Mouse (Mus musculus) naive thymus-derived CD4-positive, alpha-beta T cell, adult 2 months (primary cell): ENCODE data around the gene Apobec1.
"Not testable (repeated sequence)": the region's sequence is repeated elsewhere in the genome, so short reads cannot be mapped to it uniquely, and the experiment has no call there.

Experiments used
- DNase-seq: peaks from one replicate; pipeline ENCODE4 v3.0.0-alpha.2; 2011; ENCODE audit warnings: low read depth

The Apobec1 gene

GRCm38 (mm10) chr6:122560427-122560826, 41.8 kb downstream of the Apobec1 start:
- peak; percentile 90 for DNase-seq

DNA sequence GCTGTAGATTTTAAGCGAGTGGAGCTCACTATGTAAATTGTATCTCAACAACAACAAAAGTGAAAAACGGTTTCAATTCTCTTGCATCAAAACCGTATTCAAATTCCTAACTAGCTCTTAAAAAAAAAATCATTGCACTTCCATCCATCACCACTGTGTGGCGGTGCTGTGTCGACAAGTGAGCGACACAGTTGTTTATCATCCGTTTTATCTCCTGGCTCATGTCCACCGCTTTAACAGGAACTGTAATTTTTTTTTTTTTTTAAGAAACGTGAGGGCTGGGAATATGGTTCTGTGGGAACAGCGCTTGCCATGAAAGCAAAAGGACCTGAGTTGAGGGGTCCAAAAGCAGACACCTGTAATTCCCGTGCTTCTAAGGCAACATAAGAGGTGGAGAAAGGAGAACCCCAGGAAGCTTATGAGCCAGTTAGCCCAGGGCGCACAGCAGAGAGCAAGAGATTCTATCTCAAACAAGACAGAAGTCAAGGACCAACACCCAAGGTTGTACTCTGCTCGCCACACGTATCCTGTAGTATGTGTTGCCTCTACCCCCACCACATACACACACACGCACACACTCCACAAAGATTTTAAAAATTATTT, 45.2 kb downstream of the Apobec1 start:
- peak; percentile 82 for DNase-seq

DNA sequence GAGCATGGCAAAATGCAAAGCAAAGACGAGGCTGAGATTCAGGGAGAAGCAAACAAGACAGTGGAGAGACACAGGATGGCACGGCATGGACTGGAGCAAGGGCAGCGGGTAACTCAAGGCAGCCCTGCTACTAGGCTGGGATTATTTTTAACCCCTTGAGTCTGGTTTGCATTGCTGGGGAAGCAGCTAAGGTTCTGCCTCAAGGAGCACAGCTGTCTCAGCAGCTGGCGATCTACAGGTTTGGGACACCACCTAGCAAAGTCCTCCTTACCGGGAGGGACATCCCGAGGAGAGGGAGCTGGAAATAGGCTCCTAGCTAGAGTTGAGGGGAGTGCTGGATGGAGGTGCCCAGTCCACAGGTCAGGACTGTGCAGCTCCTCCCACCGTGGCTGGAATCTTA, 47.0 kb downstream of the Apobec1 start:
- no peak for DNase-seq

GRCm38 (mm10) chr6:122554102-122554501, 48.1 kb downstream of the Apobec1 start:
- no peak for DNase-seq

DNA sequence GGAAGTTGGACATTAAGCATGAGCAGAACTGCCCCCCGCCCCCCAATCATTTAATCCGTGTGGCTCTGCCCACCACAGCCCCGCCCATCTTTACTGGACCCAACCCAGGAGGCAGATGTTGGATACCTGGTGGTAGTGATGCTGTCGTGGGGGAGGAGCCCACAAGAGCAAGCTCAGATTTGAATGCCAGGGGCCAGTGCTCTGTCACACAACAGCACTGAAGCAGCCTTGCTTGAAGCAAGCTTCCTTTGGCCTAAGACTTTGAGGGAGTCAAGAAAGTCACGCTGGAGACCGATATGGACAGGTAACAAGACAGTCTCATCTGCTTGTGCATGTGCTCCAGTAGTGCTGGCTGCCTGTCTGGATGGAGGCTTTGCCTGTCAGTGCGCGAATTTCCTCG, 48.6 kb downstream of the Apobec1 start, which contains the start of gene Aicda:
TSS of gene Aicda (plus strand) at position 196 of the 400 bp plus-strand sequence.
- DNase-seq: no peak

- DNase-seq: no peak
Observed at GRCm38 (mm10) chr6:122545948-122546347, 56.3 kb downstream of the Apobec1 start.

DNA sequence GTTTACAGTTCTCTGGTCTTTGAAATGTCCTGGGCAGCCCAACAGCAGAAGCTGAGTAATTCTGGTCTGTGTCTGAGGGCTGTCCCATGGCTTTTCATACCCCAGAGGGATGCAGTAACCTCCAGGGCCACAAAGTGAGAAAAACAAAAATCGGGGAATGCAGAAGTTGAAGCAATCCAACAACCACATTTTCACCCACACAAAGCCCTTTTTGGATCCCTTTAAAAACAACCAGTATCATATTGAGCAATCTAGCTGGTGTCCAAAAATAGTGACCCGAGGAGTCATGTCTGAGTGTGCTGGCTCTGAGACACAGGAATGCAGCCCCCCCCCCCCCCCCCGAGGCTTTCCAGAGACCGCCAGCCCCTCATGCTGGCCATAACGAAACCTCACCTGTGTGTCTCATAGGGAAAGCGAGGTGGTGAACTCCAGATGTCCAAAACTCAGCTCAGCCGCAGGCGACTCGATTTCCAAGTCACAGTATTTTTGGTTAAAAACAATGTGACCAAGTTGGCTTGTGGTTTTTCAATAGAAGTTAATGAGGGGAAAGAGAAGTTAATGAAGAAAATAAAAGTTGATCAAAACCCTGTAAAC, 56.9 kb downstream of the Apobec1 start:
- no peak for DNase-seq

DNA sequence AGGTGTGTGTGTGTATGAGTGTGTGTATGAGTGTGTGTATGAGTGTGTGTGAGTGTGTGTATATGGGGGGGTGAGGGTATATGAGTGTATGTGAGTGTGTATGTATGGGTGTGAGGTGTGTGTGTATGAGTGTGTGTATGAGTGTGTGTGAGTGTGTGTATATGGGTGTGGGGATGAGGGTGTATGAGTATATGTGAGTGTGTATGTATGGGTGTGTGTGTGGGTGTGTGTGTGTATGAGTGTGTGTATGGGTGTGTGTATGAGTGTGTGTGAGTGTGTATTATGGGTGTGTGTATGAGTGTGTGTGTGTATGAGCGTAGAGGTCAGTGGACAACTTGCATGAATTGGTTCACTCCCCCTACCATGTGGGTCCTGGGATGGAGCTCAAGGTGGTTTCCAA, 57.6 kb downstream of the Apobec1 start:
- DNase-seq: no peak

DNA sequence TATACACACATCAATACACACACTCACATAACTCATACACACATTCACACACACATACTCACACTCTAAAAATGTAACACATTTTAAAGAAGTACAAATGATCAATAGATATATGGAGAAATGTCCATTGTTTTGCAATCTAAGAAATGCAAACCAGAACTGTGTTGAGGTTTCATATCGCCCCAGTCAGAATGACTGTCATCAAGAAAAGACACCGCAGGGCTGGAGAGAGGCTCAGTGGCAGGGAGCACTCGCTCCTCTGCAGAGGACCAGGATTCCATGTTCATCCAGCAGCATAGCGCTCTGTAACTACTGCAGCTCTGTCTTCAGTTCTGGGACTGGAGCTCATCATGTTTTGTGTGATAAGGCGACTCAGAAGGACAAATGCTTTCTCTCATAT, 58.7 kb downstream of the Apobec1 start:
- no peak for DNase-seq

- DNase-seq: not testable (repeated sequence)
Observed at GRCm38 (mm10) chr6:122542459-122542858, 59.8 kb downstream of the Apobec1 start.

DNA sequence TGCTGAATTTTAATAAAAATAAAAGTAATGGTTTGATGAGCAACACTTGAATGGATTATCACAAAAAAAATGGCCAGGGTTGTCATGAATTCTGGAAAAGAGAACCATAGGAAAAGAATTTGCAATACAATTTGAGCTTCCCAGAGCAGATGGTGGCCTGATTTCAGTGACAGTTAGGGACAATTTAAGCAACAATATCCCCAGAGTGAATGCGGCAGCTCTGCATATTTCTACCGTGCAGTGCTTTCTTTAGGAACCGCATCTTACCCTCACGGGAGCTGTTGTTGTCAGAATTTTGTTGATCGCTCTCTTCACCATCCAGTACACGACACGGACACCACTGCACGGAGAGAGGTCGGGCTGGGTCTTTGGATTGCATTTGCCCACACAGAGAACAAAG, 62.7 kb downstream of the Apobec1 start:
- no peak for DNase-seq

- no peak for DNase-seq
Observed at GRCm38 (mm10) chr6:122534032-122534431, 68.2 kb downstream of the Apobec1 start.

- peak; percentile 54 for DNase-seq
Observed at GRCm38 (mm10) chr6:122532883-122533302, 69.4 kb downstream of the Apobec1 start.

DNA sequence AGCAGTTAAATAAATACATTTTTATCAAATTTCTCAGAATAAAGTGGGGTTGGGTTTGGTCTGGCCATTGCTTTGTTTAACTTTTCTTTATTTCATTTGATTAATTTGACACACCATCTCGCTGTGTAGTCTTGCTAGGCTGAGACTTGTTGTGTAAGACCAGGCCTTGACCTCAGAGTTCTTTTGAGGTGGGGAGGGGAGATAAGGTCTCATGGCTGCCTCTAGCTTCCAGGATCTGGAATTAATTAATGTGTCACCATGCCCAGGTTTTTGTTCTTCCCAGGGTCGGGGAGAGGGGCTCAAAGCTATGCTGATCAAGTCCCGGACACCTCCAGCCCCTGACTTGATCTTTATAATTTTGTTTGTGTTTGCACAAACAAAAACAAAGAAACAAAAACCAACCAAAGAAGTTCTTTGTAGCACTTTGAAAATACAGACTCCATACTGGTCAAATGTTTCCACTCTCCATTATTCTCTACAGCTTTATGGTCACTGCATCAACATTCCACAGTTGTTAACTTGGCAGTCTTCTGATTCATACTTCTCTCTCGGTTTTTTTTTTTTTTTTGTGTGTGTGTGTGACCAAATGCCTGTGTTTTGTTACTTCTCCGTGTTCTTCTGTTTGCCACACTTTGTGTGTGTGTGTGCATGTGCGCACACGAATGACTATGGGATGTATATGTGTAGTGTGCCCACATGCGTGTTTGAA, 70.6 kb downstream of the Apobec1 start:
- DNase-seq: no peak

- DNase-seq: no peak
Observed at GRCm38 (mm10) chr6:122528136-122528535, 74.1 kb downstream of the Apobec1 start.
